Mouse (Mus musculus): ENCODE measurements at regions not wholly inside any gene's neighbourhood (a gene's known extent, or its start where the extent isn't known, plus 50 kb on each side); places are given as distances from the start of the nearest gene placed in this dataset.
A peak's percentile ranks its signal among the peaks of the same experiment; 100 is the strongest.
"Not testable (repeated sequence)": the region's sequence is repeated elsewhere in the genome, so short reads cannot be mapped to it uniquely, and the experiment has no call there.

DNA sequence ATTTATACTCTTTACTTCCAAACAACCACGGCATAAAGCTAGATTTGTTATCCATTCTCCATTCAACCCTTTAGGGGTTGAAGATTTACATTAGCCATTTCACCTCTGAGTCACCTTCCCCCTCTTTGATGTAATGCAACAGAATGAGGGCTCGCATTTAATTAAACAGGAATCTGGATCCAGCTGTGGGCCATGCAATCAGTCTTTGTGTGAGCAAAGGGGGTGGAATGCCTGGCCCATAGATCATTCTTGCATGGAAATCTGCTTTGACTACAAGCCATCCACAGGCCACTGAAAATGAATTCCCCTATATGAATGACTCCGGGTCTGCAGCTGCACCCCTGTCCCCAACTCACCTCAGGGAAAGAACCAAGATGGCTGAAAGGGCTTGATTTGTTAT is 574.4 kb downstream of the Cypt12 start:
- no peak for DNase-seq (ENCODE audit: low spot score)

DNA sequence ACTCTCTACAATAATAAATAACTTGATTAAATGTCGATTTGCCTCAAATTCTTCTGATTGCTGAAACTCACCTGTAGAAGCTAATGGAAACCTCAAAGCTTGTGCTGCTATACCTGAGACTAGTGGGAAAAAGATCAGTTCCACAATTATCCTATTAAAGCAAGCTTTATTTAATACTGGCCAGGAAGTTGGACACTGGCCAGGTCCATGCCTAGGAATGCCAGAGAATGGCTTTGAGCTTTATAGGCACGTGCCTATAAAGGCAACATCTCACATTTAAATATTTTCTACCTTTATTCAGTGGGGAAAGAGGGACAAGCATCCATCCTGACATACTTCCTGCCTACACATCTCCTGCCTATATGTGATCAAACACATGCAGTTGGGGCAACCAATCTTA is 575.8 kb downstream of the Cypt12 start:
- no peak for DNase-seq (ENCODE audit: low spot score)

DNA sequence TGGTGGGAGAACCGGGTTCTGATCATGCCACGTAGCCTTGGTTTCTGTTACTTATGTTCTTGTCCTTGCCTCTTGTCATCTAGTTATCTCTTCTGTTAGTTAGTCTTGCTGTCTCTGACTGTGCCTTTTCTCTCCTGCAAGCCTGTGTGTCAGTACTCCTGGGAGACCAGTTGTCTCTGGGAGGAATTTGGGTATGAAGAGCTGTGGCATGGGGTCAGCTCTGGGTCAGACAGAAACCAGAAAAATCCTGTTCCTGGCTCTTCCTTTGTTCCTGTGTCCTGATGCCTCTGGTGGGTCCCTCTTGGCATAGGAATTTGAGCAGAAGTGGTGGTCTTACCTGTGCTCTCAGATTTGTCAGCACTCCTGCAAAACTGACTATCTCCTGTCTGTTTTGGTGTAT is 609.0 kb downstream of the Cypt12 start:
- no peak for DNase-seq (ENCODE audit: low spot score)

DNA sequence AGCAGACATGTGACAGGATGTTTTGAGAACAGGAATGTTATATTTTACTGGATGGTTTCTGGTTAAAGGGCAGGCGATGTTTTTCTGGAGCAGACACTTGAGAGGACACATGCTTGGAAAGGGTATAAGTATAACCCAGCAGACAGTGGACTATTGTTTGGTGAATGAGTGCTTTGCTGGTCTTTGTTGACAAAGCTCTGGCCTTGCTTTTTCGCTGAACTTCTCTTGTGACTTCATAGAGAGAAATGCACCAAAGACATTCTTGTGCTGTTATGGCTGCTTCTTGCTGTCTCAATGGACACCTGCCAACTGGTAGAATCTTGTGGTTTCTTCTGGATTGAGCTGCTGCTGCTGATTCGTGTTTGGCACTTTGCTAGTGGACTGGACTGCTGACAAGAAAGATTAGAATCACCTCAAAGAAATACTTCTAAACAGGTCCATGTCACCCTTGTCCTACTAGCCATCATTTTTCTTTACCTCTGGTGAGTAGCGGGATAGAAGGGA is 612.1 kb downstream of the Cypt12 start:
- DNase-seq (ENCODE audit: low spot score), result no peak

DNA sequence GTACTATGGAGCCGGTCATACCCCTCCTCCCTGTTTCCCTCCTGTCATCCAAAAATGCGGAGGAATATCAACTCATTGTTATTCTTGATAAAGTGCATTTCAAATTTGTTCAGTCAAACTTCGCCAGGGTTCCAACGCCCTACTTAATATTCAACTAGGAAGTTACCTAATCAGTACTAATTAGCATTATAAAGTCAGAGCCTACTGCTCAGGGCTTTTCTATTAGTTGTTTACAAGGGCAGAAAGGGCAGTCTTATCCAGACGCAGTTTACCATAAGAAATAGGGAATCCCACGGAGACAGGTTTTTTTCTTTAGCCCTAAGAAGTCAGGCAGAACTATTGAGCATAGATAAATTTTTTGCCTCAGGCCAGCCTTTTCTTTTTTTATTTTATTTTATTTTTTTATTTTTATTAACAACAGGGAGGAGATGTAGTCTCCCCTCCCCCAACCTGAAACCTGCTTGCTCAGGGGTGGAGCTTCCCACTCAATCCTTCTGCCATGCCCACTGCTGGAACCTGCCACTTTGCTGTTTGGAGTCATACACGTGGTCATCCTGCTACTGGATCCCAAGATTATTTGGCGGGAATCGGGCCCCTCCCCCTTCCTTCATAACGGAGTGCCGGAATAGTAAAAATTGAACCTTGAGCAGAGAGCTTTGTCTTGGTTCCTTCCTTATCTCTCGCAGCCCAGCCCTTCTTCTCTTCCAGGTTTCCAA is 632.9 kb downstream of the Cypt12 start:
- DNase-seq (ENCODE audit: low spot score), result not testable (repeated sequence)

DNA sequence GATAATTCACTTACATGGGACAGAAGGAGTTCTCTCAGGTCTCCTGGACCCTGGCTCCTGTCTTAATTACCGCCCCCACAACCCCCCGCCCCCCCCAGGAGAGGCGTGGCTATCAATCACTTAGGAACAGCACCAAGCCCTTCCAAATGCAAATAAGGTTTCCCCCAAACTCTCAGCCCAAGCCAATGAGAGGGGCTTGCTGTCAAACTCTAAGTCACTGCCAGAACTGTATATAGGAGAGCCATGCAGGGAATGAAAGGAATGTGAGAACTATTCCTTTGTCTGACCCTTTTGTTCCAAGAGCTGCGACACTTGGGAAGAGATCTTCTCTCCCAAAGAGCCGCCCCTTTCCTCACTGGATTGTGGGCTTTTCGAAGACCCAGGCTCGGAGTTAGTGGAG is 672.4 kb downstream of the Cypt12 start:
- no peak for DNase-seq (ENCODE audit: low spot score)

DNA sequence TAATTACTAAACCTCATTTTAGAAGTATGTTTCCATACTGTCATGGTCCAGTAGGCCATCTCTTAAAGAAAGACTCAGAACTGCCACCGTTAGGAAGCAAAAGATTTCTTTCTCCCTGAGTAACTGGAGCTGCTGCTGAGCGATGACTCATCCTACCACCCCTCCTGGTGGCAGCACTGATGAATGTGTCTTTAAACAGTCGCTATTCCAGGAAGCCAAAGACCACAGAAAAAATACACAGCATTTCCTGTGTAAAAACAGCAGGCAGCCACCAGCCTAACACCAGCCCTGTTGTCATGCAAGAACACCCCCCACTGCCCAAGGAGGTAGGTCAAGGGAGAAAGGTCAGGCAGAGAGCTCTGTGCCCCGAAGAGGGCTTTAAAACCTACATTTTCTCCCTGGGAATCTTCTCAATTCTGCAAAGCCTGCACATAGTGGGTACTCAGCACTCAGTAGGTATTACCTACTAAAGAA is 675.7 kb downstream of the Cypt12 start:
- DNase-seq (ENCODE audit: low spot score), result peak; percentile 61

DNA sequence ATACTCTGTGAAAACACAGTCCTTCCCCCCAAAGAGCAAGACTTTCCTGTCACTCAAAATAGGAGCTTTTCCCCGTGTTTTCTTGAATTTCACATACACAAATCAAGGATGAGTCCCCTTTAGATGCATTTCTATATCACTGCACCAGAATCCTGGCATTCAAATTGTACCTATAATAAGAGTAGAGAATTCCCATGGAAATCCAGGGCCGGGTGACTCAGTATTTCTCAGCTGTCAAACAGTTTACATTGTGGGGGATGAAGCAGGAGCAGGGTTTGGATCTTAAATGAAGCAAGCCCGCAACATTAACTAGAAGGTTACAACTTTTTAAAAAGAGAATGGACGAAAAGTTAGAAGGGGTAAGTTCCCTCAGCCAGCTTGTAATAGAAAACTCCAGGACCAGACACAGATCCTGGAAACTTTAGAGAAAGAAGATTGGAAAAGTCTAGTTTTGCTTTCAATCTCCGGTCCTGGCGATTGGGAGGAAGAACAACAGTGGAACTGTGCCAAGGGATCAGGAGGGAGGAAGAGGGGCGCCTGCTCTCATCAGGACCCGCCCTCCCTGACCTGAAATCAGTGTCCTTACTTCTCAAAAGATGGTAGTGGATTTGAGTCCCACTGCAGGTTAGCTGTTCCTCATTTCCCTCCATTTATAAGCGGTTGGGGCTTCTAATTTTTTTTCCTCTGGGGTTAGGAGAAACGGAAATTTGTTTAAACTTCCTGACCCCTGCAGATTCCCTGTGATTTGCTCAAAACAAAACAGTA is 676.4 kb downstream of the Cypt12 start:
- DNase-seq (ENCODE audit: low spot score), result no peak

DNA sequence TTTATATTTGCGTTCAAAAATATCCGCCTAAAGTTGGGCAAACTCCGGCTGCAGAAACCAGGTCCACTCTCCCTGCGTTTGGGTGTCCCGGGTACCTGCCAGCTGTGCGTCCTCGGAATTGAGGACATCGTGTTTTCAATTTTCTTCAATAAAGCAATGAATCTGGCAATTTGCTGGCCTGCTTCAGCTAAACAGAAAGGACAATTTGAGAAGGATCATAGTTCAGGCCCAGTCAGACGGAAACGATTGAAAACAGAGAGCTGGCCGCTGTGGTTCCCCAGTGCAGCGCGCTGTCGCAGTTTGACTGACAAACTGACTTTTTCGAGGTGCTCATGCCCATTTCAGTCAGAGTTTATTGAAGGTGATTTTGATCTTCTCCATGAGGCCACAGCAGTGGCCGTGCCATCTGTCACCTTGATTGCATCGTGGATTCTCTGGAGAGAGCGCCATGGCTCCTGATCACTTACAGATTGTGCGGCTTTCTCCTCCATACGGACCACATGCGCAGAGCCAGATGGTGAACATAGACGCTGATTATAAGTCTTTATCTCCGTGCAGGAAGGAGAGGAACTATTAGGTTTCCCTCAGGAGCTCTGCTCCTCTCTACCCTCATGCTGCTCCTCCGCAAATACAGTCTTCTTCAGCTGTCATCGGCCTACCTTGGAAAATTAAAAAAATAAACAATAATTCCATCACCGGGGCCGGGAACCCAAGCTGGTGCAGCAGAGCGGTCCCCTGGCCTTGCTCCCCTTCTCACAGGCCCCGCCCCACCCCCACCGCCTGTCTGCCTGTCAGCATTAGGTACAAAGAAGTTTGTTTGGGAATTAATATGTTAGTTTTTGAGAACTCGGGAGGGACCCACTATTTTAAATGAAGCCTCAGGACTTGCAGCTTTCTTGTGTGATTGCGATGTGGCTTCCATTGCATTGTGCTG is 677.5 kb downstream of the Cypt12 start:
- DNase-seq (ENCODE audit: low spot score), result peak; percentile 59

DNA sequence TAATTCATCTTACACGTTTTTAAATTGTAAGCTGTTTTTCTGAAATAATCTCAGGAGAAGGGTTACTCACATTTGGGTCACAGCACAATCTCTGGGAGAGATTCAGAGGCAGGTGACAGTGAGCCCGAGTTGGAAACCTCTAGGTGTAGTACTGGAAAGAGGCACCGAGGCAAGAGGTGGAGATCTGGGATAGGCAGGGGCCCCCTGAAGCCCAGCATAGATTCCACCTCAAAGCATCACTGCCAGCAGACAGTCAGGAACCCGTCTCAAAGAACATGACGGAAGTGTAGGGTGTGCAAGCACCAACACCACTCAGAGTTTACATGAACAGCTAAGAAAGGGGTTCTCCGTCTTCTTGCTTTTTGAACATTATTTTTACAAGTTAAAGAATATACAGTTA is 678.2 kb downstream of the Cypt12 start:
- no peak for DNase-seq (ENCODE audit: low spot score)

DNA sequence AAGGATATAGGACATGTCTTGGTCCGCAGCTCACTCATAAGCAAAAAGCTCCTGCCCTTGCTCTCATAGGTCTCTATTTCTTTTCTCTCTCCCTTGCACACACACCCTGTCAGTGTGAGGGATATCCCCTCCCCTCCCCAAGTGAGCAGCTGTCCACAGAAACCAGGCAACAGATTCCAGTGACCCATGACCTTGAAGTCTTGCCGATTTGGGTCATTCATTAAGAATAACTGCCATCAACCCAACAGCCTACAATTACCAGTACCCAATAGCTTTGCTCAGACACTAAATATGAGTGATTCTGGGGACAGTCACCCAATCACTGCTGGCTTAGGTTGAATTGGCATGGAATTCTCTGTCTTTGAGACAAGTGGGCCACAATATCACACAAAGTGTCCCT is 678.6 kb downstream of the Cypt12 start:
- DNase-seq (ENCODE audit: low spot score), result no peak

DNA sequence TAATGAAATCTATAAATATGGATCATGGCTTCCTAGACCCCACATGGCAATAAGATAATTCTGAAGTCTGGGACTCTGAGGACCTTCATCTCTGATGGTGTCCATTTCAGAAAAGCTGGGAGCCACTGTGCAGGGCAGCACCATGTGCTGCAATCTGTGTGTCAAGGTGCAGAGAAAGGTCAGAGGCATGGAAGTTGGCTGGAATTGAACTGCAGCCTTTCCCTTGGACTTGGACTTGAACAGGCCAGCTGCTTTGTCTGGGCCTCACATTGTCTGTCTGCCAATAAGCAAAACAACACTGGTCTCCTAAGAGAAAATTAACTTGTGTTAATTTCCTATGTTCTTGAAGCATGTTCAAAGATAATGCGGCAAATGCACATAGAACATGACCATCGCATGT is 681.0 kb downstream of the Cypt12 start:
- no peak for DNase-seq (ENCODE audit: low spot score)

DNA sequence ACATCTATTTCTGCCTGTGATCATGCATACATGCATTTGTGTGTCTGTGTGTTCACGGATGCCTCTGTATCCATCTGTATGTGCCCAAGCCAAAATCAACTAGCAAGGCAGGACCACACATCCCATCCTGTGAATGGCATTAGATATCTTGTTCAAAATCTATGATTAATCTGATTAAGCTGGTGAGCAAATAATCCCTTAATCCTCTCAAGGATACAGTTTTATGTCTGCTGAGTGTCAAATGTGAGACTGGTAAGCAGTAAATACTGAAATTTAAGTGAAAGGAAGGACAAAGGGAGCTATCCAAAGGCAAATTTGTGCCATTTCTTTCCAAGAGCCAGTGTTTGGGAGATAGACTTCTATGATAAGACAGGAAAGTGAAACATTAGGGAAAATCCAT is 683.4 kb downstream of the Cypt12 start:
- no peak for DNase-seq (ENCODE audit: low spot score)

DNA sequence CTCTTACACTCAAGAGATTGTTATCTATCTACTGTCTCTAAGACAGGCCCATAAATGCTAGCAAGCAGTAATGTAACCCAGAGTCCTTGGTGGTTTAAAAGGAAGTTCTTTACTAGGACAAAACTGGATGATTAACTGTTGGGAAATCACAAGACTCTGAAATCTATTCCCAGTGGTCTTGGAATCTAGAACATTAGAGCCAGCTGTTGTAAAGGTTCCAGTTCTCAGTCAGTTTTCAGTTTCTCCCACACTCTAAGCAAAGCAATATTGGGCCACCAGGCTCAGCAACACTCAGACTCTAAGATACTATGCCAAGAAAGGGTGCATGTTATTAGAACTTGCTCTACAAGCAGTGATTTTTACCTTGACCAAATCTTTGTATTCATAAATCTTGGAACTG is 686.6 kb downstream of the Cypt12 start:
- no peak for DNase-seq (ENCODE audit: low spot score)

DNA sequence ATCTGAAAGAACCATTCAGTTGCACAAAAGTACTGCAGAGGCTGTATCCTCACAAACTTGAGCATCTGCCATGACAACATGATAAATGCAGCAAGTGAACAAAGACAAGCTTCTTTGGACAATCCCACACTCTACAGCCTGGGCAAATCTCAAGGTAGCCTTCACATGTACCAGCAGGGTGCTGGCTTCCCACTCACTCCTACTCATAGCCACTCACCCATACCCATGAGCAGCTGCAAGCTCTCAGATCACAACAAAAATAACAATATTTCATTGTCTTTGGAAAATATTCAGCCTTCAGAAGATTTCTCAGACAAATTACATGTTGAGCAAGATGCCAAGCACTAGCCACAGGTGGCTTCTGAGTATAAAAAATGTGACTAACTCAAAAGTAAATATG is 689.3 kb downstream of the Cypt12 start:
- no peak for DNase-seq (ENCODE audit: low spot score)

DNA sequence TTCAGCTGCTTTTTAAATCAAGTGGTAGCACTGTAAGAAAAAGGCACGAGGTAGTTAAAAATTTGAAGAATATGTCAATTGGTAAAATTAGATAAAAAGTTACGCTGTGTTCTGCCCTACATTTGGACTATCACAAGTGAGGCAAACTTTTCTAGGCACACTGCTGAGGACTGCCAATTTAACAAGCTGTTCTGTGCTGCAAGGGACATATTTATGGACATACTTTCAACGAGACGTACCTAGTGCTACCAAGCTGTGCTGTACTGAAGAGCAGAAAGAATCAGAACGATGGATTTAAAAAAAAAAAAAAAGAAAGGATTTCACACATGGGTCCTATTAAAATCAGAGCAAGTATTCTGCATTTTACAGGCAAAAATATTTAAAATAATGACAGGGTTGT is 692.1 kb downstream of the Cypt12 start:
- DNase-seq (ENCODE audit: low spot score), result peak; percentile 62

DNA sequence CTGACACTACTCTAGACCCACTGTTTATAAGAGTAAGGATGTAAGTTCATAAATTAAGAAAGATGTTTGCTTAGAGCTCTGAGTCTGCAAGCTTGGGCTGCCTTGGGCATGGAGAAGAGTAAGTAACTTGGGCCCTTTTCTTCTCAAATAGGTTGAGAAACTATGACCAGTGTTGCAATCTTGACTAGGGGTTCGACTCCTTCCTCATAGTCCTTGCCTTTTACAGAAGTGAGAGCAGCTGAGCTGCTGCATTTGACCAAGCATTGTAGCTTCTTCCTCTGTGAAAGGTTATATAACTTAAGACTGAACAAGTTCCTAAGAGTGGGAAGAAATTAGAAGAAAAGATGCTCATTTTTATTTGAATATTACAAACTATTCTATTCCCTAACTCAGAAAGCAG is 693.5 kb downstream of the Cypt12 start:
- no peak for DNase-seq (ENCODE audit: low spot score)

DNA sequence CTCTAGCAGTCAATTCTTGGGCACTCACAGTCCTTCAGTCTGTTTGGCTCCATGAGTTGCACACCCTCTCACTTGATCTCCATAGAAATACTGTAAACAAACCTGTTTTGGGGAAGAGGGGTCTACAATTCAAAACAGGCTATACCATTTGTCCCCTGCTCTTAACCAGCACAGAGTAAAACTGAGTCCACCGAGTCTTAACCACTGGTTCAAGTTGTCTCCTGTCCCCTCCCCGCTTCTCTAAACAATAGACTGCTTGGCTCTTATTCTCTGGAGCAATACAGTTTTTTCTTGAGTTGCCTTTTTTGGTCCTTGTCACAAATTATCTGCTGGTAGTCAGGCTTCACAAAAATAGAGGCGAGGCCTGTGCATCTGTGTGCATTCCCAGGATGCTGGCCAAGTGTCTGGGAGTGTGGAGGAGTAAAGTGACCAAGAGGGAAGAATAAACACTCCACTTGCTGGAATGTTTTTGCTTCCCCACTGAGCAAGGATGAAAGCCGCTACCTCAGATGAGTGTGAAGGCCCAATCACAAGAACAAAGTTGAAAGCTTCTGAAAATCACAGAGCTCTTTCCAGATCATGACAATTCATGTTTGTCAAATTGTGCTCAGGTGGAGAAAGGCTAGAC is 695.3 kb downstream of the Cypt12 start:
- DNase-seq (ENCODE audit: low spot score), result no peak

DNA sequence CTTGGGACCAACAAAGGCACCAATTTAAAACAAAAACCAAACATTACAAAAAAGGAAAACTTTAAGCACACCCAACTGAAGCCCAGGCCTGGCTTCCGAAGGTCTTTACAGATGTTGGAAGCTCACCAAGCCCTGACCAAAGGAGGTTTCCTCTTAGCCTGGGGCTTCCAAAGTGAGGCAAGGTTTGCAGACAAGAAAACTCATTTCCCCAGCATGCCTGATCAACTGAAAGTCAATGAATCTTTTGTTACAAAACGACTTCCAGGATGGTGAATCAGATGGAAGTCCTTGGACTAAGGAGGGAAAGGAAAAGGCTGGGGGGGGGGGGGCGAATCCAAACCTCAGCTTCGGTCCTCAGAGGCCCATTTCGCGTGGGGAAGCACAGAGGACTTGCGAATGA is 697.3 kb downstream of the Cypt12 start:
- DNase-seq (ENCODE audit: low spot score), result no peak

DNA sequence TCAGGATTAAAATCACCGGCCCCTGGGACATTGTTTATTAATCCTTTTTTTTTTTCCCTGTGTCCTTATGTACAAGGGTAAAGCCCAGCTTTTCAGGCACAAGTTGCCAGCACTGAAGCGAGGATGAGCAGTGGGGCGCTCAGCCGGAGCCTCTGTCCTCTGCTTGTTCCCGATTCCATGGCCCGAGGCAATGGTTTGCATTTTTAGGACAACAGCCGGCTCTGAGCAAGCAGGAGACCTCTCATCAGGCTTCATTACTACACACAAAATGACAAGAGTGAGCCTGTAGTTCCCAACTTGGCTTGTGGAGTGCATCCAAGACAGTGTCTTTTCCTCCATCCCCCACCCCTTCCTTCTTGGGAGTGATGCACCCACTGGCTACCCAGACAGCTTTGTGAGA is 697.7 kb downstream of the Cypt12 start:
- no peak for DNase-seq (ENCODE audit: low spot score)

DNA sequence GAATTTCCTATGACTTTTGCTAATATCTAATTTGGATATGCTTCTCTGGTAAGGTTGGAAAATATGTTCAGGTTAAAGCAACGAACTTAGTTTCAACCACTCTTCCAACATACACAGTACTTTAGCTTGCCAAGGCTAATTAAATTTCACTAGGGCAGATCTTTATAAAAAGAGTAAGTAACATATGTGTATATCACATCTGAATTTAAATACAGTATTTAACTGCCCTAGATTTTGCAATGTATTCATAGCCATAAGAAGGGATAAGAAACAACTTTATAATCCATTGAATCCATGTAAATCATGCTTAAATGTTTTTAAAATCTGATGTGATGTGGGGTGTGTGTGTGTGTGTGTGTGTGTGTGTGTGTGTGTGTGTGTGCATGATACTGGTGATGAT is 705.3 kb downstream of the Cypt12 start:
- no peak for DNase-seq (ENCODE audit: low spot score)

DNA sequence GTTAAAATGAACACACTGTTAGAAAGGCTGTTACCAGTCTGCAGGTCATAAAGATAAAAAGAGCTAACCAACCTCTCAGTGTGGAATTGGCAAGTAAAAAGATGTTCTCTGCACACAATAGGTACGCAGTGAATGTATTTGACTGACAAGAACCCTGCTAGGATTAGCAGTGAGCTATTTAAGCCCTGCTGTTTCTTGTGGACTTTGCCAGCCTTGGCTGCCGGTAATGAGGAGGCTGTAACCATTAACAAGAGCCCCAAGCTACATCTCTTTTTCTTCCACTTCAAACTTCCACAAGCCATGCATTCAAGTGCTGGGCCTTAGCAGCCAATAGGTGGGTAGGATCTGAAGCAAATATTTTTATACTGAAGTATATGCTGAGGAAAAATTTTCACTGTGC is 717.5 kb downstream of the Cypt12 start:
- DNase-seq (ENCODE audit: low spot score), result no peak
